Mouse (Mus musculus): Measurements from ENCODE around the gene Cyp2c67. TPM values are rescaled to one million over a fixed set of nuclear protein-coding genes. Genes with fewer than 3 reads are reported as not detected.
"Not testable (repeated sequence)": the region's sequence is repeated elsewhere in the genome, so short reads cannot be mapped to it uniquely, and the experiment has no call there.

Gene Cyp2c67
- not detected in 2 replicates for polyA plus RNA-seq (2016; fragmentation: Nextera tagmentation; extraction: Ambion mirVana)

- H3K27me3 ChIP-seq = no peaks in the 10 kb centered on the region
- 90% methylated on average over 1 of the region's 1 CpGs for WGBS
- H3K4me1 ChIP-seq = no peaks in the 10 kb centered on the region
- ATAC-seq (ENCODE audit: low FRiP score, low read depth) = no peak
- no peak within 1 kb of the TSS for H3K27ac ChIP-seq (replicated peaks)
- H3K36me3 ChIP-seq = no peaks in the 10 kb centered on the region
- no peak within 1 kb of the TSS for H3K9ac ChIP-seq (replicated peaks)
- peaks cover 25% of the 10 kb centered on the region for H3K9me3 ChIP-seq
- H3K4me3 ChIP-seq = no peak within 1 kb of the TSS
- no peak within 1 kb of the TSS for H3K4me2 ChIP-seq (replicated peaks)
Measured at GRCm38 (mm10) chr19:39648938-39649337, at the start of gene Cyp2c67. TSS of gene Cyp2c67 (minus strand) at chr19:39649051.

DNA sequence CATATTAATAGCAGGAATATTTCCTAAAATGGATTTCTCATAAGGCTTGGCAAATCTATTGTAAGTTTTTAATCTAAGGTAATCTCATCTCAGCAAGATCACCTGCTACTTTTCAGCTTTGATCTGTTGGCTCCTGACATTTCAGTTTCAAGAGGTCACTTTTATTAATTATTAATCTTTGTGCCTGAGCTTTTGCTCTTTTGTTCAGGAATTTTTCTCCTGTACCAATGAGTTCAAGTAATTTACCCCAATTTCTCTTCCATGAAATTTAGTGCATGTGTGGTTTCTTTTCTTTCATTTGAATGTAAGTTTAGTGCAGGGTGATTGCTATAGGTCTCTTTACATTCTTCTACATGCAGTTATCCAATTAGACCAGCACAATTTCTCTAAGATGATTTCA is 16.8 kb upstream of the Cyp2c67 start:
- not testable (repeated sequence) for H3K4me1 ChIP-seq; H3K27me3 ChIP-seq; H3K4me2 ChIP-seq (replicated peaks); H3K9me3 ChIP-seq; H3K4me3 ChIP-seq; H3K27ac ChIP-seq (replicated peaks); H3K36me3 ChIP-seq; H3K9ac ChIP-seq (replicated peaks); ATAC-seq (ENCODE audit: low FRiP score, low read depth)

GRCm38 (mm10) chr19:39652381-39652780 is 3.5 kb upstream of the Cyp2c67 start:
- Histone ChIP-seq H3K27ac (replicated peaks) (no peak overlapping the region), H3K9me3 (peaks cover 10% of the 10 kb centered on the region; the same call in 1 of the 2 replicates), H3K4me2 (replicated peaks) (no peak overlapping the region), H3K4me1 (no peaks in the 10 kb centered on the region), H3K36me3 (no peaks in the 10 kb centered on the region), H3K27me3 (no peaks in the 10 kb centered on the region), H3K9ac (replicated peaks) (no peak overlapping the region), H3K4me3 (no peak overlapping the region)
- ATAC-seq (ENCODE audit: low FRiP score, low read depth) = no peak
- WGBS = 48% methylated on average over 1 of the region's 1 CpGs

DNA sequence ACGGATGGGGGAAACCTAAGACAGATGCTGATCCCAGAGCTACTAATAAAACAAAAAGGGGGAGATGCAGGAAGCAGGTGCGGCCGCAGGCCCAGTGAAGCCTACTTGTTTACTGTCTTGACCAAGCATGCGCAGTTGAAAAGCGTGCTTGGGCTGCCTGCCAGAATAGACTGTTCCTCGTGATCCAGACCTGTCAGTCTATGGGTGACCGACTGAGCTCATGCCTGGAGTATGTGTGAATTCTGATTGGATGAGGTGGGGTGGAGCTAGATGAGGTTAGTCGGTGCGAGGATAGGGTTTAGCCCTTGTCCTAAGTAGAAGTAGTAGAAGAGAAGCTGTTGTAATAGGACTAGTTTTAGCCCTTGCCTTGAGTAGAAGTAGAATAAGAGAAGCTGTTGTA is 1.3 kb downstream of the Cyp2c67 start:
- no peak overlapping the region for H3K4me2 ChIP-seq (replicated peaks)
- no peaks in the 10 kb centered on the region for H3K36me3 ChIP-seq
- no peak overlapping the region for H3K9ac ChIP-seq (replicated peaks)
- no peaks in the 10 kb centered on the region for H3K27me3 ChIP-seq
- WGBS = 89% methylated on average over 9 of the region's 9 CpGs
- no peak for ATAC-seq (ENCODE audit: low FRiP score, low read depth)
- H3K27ac ChIP-seq (replicated peaks) = no peak overlapping the region
- H3K4me3 ChIP-seq = no peak overlapping the region
- no peaks in the 10 kb centered on the region for H3K4me1 ChIP-seq
- peaks cover 25% of the 10 kb centered on the region for H3K9me3 ChIP-seq

DNA sequence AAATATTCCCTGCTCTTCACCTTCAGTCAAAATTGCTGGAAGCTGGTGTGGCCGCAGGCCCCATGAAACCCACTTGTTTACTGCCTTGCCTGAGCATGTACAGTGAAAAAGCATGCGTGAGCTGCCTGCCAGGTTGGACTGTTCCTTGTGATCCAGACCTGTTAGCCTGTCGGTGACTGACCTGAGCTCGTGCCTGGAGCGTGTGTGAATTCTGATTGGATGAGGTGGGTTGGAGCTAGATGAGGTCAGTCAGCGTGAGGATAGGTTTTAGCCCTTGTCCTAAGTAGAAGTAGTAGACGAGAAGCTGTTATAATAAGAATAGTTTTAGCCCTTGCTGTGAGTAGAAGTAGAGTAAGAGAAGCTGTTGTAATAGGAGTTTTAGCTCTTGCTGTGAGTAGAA is 4.3 kb downstream of the Cyp2c67 start:
- H3K9ac ChIP-seq (replicated peaks); ATAC-seq (ENCODE audit: low FRiP score, low read depth); H3K36me3 ChIP-seq; H3K4me3 ChIP-seq; H3K4me2 ChIP-seq (replicated peaks); H3K27ac ChIP-seq (replicated peaks); H3K4me1 ChIP-seq; H3K27me3 ChIP-seq: not testable (repeated sequence)
- 85% methylated on average over 7 of the region's 7 CpGs for WGBS
- peaks cover 21% of the 10 kb centered on the region for H3K9me3 ChIP-seq

Other genes starting within 250 kb of the Cyp2c67 start
- gene Cyp2c38, start 186.0 kb downstream of the Cyp2c67 start, polyA plus RNA-seq (2016; fragmentation: Nextera tagmentation; extraction: Ambion mirVana) = not detected in 2 replicates
- not detected in 2 replicates for gene Cyp2c39, start 138.2 kb downstream of the Cyp2c67 start, polyA plus RNA-seq (2016; fragmentation: Nextera tagmentation; extraction: Ambion mirVana)
- not detected in 2 replicates for gene Cyp2c68, start 92.0 kb upstream of the Cyp2c67 start, polyA plus RNA-seq (2016; fragmentation: Nextera tagmentation; extraction: Ambion mirVana)
- not detected in 2 replicates for gene Cyp2c40, start 163.8 kb upstream of the Cyp2c67 start, polyA plus RNA-seq (2016; fragmentation: Nextera tagmentation; extraction: Ambion mirVana)
- not detected in 2 replicates for gene Cyp2c69, start 237.7 kb upstream of the Cyp2c67 start, polyA plus RNA-seq (2016; fragmentation: Nextera tagmentation; extraction: Ambion mirVana)

Measured in midbrain, embryonic 12.5 days (tissue).